Mouse (Mus musculus) splenic B cell, adult 2 months (primary cell): ENCODE results near the gene Ap3d1.

ENCODE experiments used
- DNase-seq: peaks from one replicate; pipeline ENCODE4 v3.0.0-alpha.2; 2011; ENCODE audit warnings: low read depth, low spot score
- H3K27me3 ChIP-seq: 2 replicates; pipeline ENCODE4 v1.6.1; 2012; ENCODE audit warnings: mild to moderate bottlenecking, low read length, moderate library complexity, mixed read lengths; ENCODE audit not compliant: control insufficient read depth, poor library complexity, insufficient read depth, severe bottlenecking
- H3K36me3 ChIP-seq: 2 replicates; pipeline ENCODE4 v1.6.1; 2012; ENCODE audit warnings: mild to moderate bottlenecking, low read length, moderate library complexity, mixed read lengths; ENCODE audit not compliant: control insufficient read depth, poor library complexity, insufficient read depth, severe bottlenecking

The Ap3d1 gene

GRCm38 (mm10) chr10:80702536-80703390 is 39.3 kb downstream of the Ap3d1 start:
- H3K36me3 ChIP-seq, result peaks cover 5% of the 10 kb centered on the region

DNA sequence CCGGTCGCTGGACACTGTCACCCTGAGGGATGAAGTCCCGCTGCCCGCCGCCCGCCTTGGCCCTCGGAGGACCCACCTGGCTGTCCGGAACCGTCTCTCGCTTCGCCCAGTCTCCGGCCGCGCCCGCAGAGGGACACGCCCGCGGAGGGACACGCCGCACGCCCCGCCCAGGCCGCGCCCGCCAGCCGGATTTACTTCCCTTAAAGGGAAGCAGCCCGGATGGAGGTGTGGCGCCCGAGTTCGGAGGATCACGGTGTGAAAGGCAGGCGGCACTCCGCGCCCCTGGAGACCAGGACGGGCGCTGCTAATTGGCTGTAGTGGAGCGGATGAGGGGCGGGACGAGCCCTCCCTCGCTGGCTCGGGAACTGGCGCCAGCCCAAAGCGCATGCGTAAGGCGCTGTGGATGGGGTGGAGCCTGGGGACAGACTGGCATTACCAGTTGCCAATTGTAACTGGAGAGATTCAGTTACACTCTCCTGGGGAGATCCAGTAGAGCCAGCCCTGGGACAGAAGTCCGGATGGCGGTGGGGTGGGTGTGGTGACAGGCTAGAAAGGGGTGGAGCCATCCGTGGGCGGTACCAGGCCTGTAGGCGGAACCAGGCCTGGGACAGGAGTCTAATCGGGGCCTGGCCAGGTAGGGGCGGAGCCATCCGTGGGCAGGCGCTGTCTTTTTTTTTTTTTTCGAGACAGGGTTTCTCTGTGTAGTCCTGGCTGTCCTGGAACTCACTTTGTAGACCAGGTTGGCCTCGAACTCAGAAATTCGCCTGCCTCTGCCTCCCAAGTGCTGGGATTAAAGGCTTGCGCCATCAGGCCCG is 40.1 kb downstream of the Ap3d1 start, which contains the start of the genes Mob3a and Izumo4:
TSS of gene Mob3a (minus strand) at position 257 of the 815 bp plus-strand sequence.
TSS of gene Izumo4 (plus strand) at position 464 of the 815 bp plus-strand sequence.
- DNase-seq, result peak; percentile 99
- peaks cover 5% of the 10 kb centered on the region for H3K36me3 ChIP-seq
- H3K27me3 ChIP-seq, result no peaks in the 10 kb centered on the region

More at GRCm38 (mm10) chr10:80702536-80703390, 39.3 kb downstream of the Ap3d1 start:
- DNase-seq, result peak; percentile 93
- no peaks in the 10 kb centered on the region for H3K27me3 ChIP-seq

DNA sequence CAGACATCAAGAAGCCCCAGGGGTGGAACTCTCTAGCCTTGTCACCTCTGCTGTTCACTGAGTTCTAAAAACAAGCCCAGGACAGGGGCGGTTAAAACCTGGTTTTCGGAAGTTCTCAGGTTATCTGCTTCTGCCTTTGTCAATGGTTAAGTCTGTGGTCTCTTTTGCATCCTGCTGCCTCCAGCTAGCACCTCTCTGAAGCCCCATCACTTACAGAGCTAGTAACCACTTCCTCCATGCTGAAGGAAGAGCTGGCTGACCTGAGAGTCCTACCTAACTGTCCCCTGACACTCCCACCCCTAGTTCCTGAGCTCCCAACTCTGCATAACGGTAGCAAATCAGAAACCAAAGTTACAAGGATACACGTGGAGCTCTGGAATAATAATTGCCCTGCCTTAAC is 41.3 kb downstream of the Ap3d1 start:
- peaks cover 3% of the 10 kb centered on the region for H3K36me3 ChIP-seq
- no peaks in the 10 kb centered on the region for H3K27me3 ChIP-seq
- peak; percentile 83 for DNase-seq

DNA sequence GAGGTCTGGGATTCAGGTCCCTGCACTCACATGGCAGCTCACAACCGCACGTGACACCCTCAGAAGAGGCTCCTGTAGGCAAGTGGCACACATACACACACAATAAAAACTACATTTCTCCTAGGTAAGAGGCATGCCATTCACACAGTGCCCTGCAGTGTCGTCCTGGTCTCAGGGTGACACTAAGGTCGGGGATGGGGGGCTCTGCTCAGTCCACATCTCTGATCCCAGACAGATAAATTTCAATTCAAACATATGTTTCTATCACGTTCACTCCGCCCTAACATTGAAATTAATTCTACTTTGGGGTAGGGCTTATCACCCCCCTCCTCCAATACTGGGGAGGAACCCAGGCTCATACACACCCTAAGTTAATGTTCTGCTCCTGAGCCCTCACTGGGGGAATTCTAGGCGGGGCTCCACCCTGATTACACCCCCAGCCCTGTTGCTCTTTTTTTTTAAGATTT is 42.0 kb downstream of the Ap3d1 start:
- peaks cover 3% of the 10 kb centered on the region for H3K36me3 ChIP-seq
- no peaks in the 10 kb centered on the region for H3K27me3 ChIP-seq
- peak; percentile 29 for DNase-seq

DNA sequence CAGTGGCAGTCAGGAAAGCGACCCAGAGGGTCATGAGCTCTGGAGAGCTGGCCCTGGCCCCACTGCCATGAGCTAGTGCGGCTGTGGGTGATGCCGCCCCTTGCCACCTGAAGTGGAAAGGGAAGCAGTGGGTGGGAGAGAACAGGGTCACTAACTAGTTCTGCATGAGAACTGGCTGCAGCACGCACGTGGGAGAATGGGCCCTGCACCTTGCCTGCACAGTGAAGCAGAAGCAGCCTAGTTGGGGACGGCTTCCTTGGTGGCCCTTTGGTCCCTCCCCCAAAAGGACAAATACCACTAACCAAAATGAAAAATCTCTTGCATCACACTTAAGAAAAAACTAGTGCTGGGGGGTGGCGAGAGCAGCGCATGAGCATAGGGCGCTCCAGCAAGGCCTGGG is 43.5 kb downstream of the Ap3d1 start:
- Histone ChIP-seq H3K27me3 (no peaks in the 10 kb centered on the region), H3K36me3 (peaks cover 4% of the 10 kb centered on the region)
- peak; percentile 31 for DNase-seq

- peaks cover 4% of the 10 kb centered on the region for H3K36me3 ChIP-seq
- DNase-seq, result no peak
Measured at GRCm38 (mm10) chr10:80697812-80698211, 44.3 kb downstream of the Ap3d1 start.

GRCm38 (mm10) chr10:80697393-80697787 is 44.7 kb downstream of the Ap3d1 start:
- H3K36me3 ChIP-seq, result peaks cover 4% of the 10 kb centered on the region
- no peaks in the 10 kb centered on the region for H3K27me3 ChIP-seq
- DNase-seq, result no peak

More at GRCm38 (mm10) chr10:80697812-80698211, 44.3 kb downstream of the Ap3d1 start:
- no peaks in the 10 kb centered on the region for H3K27me3 ChIP-seq

- peak; percentile 28 for DNase-seq
- peaks cover 4% of the 10 kb centered on the region for H3K36me3 ChIP-seq
- no peaks in the 10 kb centered on the region for H3K27me3 ChIP-seq
Measured at GRCm38 (mm10) chr10:80696502-80697392, 45.3 kb downstream of the Ap3d1 start.

- peaks cover 4% of the 10 kb centered on the region for H3K36me3 ChIP-seq
- no peaks in the 10 kb centered on the region for H3K27me3 ChIP-seq
- peak; percentile 84 for DNase-seq
Measured at GRCm38 (mm10) chr10:80695801-80696501, 46.1 kb downstream of the Ap3d1 start.

DNA sequence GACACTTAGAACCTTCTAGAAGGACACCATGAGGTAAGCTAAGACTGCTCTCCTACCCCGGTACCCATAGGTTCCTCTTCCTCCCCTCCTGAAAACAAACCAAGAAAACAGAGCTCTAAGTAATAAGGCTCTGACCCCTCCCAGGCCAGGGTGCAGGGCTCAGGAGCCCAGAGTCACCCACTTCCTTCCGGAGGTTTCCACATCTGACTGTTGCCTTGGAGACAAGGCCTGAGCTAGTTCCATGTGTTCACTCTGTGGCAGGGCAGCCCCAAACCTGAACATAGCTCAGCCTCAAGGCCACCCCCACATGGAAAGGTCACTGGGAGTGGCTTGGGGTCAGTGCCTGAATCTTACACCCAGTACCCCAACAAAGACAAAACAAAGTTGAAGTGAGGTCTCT is 46.9 kb downstream of the Ap3d1 start:
- peak; percentile 95 for DNase-seq
- H3K27me3 ChIP-seq, result no peaks in the 10 kb centered on the region

GRCm38 (mm10) chr10:80694159-80694938 is 47.7 kb downstream of the Ap3d1 start:
- DNase-seq, result peak; percentile 58
- Histone ChIP-seq H3K27me3 (no peaks in the 10 kb centered on the region), H3K36me3 (peaks cover 11% of the 10 kb centered on the region)

More for the DNA sequence above, 46.9 kb downstream of the Ap3d1 start:
- peaks cover 7% of the 10 kb centered on the region for H3K36me3 ChIP-seq

- DNase-seq, result peak; percentile 33
- Histone ChIP-seq H3K27me3 (no peaks in the 10 kb centered on the region), H3K36me3 (peaks cover 14% of the 10 kb centered on the region)
Measured at GRCm38 (mm10) chr10:80693401-80694045, 48.5 kb downstream of the Ap3d1 start.
